Mouse (Mus musculus) adrenal gland, postnatal 10 days (tissue): ENCODE data around the gene Ap3d1. TPM values are rescaled to one million over a fixed set of nuclear protein-coding genes. Genes with fewer than 3 reads are reported as not detected.

ENCODE experiments used
- DNase-seq: peaks from one replicate; pipeline ENCODE4 v3.0.0; 2021; ENCODE audit warnings: mixed read lengths
- total RNA-seq, 2 experiments: library from RNA; stranded (reverse); gene quantifications; 2 replicates each; pipeline ENCODE4 v1.2.3; 2021

Gene Ap3d1
- total RNA-seq, 2 experiments from 2014 or later, result 64.7 to 82.6 TPM

- DNase-seq, result peak; percentile 90
These were observed 15.7 kb upstream of the Ap3d1 start for GRCm38 (mm10) chr10:80757717-80758116.

DNA sequence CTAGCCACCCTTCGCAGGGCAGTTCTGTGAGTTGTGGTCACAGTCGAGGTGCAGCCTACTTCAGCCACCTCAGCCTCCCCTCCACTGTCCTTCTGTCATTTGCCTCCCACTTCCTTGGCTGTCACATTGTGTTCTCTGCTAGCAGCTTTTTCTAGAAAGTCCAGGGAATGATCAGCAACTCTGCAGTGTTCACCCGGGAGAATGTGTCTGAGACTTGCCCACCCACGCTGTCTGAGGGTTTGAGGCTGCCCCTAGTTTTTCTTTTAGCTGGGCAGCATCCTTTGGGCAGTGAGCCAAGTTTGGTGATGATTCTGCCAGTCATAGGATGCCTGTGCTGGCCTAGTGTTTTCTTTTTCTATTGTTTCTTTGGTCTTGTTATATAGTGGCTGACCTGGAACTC is 14.9 kb upstream of the Ap3d1 start:
- DNase-seq, result no peak

DNA sequence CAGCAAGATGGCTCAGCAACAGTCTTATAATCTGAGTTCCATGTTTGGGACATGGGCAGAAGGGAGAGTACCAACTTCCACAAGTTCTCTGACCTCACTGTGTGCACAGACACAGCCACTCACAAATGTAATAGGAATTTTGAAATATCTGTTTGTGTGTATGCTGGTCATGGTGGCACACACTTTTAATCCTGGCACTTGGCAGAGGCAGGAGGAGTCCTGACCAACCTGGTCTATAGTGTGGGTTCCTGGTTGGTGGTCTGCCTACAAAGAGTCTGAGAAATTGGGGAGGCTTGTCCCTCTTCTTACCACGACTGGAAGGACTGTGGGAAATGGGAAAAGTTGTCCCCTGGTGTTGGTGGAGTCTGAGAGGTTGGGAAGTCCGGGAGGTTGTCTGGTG is 14.4 kb upstream of the Ap3d1 start:
- no peak for DNase-seq

- no peak for DNase-seq
These were observed 14.0 kb upstream of the Ap3d1 start for GRCm38 (mm10) chr10:80756099-80756498.

DNA sequence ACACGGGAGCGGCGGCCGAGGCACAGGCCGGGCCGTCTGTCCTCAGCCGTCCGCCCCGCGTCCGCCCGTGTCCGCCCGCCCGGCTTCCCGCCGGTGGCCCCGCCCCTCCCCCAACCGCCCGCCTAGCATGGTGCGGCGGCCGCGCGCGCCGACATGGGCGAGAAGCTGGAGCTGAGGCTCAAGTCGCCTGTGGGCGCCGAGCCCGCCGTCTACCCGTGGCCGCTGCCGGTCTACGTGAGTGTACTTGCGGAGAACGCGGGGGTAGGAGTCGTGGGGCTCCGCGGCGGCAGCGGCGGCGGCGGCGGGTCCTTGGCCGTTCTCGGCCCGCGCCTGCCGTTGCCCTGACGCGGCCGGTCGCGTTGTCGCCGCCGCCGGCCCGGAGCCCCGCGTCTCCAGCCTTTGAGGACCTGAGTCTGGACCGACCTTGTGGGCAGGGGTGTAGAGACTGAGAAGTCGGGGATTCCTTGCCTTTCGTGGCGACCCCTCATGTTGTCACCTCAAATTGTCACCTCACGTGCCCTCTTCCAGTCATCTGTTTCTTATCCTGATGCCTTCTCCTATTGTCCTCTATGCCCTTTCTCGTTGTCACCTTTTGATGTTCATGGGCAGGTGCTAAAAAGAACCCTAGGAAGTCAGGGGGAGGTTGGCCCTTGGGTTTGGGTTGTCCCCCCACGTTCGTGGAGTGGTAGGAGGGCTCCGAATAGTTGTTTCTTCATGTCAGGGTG is 13.4 kb upstream of the Ap3d1 start:
- DNase-seq, result no peak

DNA sequence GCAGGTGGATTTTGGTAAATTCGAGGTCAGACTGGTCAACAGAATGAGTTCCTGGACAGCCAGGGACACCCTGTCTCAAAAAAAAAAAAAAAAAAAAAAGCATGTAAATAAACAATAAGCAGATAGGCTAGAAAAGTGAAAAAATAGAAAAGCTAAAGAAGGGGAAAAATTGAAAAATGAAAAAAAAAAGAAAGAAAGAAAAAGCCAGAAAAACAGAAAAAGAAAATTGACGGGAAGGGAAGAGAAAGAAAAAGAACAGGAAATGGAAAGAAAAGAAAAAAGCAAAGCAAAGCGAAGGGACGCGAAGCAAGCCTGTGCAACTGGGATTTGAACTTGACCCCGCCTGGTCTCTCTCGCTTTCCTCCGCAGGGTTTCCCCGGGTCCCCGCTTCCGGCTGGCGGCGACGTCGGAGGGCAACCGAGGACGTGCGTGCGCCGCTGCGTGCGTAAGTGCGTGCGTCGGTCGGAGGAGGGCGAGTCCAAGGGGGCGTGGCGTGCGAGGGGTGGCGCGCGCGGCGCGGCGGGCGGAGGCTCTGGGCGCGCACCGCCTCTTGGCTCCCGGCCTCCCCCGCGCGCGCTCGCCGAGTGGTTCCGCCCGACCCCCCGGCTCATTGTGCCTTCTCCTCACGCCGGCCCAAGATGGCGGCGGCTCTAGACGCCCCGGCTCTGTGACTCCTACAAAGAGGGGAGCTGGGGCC is 12.7 kb upstream of the Ap3d1 start, which contains the start of gene Dot1l:
TSS of gene Dot1l (plus strand) at position 613 of the 697 bp plus-strand sequence.
- DNase-seq, result peak; percentile 99

DNA sequence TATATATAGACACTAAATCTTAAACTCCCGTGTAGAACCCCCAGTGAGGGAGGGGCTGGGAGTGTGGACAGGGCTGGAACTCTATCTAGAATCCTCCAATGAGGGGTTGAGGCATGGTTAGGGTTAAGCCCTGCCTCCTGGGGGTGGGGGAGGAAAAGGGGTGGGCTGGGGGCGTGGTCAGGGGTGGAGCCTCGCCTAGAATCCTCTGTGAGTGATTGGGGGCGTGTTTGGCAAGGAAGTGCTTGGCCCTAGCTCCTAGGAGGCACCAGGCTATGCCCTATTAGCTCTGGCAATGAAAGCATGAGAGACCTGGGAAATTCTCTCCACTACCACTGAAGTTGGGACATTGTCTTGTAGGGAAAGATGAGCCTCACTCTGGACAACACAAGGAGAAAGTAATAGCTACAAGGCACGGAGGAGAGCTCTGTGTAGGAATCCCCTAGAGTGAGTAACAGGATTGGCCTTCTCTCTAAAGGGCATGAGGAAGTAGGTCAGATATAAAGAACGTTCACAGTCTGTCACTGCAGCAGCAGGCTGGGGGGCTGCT is 10.1 kb upstream of the Ap3d1 start:
- peak; percentile 90 for DNase-seq

DNA sequence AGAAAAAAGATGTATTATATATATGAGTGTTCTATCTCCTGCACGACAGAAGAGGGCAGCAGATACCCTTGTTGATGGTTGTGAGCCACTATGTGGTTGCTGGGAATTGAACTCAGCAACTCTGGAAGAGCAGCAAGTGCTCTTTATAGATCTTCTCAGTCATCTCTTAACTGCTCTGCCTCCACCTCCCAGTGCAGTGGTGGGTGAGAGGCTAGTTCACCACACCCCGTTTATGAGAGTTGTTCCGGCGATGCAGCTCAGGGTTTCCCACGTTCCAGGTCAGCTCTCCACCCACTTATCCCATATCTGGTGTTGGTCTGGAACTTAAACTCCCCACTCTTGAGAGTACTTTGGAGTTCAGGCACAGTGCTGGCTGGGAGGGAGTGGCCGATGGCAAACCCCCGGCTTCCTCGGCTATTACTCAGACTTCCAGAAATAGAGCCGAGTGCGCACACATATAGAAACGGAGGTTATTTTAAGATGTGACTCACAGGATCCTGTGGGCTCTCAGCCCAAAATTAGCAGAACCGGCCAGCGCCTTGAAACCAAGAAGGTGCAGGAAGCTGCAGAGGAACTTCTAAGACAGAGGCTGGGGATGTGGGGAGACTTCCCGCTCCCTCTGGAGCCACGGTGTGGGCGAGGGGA is 9.2 kb upstream of the Ap3d1 start:
- peak; percentile 74 for DNase-seq

- DNase-seq, result peak; percentile 81
These were observed 6.5 kb upstream of the Ap3d1 start for GRCm38 (mm10) chr10:80748609-80749008.

DNA sequence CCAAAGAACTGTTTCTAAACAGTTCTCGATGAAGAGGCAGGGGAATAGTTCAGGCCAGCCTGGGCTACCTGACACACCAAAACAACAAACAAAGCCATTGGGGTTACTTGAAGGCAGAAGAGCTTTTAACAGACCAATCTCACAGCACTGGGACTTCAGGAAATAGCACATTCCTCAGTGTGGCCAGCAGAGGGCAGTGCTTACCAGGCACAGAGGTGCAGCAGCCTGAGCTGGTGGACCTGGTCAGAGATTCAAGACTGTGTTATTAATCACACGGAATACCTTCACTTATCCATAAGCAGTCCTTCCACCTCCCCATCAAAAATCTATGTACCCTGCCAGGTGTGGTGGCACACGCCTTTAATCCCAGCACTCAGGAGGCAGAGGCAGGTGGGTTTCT is 5.3 kb upstream of the Ap3d1 start:
- peak; percentile 87 for DNase-seq

GRCm38 (mm10) chr10:80744262-80744661 is 2.2 kb upstream of the Ap3d1 start:
- peak; percentile 75 for DNase-seq

DNA sequence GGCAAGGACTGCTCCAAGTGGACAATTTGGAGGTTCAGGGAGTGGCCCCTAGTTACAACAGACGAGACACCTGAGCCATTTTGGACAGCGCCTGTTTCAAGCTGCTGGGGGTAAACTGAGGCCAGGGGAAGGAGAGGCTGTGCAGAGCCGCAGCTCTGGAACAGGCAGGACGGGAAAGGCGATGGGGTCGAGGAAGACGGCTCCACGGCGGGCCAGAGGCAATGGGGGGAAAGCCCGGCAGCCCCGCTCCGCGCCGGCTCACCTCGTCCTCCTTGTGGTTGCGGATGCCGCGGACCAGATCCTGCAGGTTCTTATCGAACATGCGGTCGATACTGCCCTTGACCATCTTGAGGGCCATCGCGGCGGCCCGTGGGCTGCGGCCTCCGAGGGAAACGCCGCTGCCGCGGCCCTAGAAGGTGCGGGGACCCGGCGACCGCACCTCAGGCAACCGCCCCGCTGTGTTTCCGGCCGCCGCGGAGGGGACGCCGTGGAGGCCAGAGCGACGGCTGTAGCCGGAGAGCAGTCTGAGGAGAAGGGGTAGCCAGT is 357 bp downstream of the Ap3d1 start:
- peak; percentile 38 for DNase-seq

GRCm38 (mm10) chr10:80741146-80741545 is 918 bp downstream of the Ap3d1 start:
- DNase-seq, result peak; percentile 44

- DNase-seq, result no peak
These were observed 3.4 kb downstream of the Ap3d1 start for GRCm38 (mm10) chr10:80738657-80739056.

DNA sequence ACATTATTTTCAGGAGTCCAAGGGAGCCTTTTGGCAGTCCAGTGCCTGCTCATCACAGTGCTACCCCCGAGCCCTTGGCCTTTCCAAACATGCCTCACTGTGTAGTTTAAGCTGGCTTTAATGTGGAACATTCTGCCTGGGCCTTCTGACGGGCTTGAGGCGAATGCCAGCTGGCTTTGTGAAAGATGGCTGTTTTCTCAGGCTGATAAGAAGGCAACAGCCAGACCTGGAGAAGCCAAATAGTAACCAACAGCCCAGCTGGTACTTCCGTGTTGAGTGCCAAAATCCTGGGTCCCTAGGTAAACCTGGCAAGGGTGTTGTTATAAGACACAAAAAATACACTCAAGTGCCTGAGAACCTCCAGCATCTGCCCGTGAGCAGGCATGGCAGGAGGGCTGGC is 5.3 kb downstream of the Ap3d1 start:
- peak; percentile 43 for DNase-seq

DNA sequence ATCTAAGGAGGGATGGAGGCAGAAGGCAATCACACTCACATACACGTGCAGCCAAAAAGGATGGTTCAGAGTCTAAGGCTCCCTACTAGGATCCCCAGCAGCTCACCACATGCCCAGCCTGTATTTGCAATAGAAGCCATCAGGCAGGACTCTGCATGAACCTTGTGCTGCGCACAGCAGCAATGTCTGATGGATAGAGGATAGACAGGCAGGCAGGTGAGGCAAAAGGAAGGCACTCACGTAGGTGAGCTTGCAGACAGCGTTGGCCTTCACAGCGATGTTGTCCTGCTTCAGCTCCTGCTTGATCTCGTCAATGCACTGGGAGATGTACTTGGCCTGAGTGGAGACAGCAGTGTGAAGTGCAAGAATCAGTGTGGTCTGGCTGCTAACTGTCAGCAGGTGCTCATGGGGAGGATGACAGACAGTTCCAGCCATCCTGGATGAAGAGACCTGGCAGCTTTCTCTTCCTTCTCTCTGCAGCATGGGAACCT is 9.4 kb downstream of the Ap3d1 start:
- no peak for DNase-seq

DNA sequence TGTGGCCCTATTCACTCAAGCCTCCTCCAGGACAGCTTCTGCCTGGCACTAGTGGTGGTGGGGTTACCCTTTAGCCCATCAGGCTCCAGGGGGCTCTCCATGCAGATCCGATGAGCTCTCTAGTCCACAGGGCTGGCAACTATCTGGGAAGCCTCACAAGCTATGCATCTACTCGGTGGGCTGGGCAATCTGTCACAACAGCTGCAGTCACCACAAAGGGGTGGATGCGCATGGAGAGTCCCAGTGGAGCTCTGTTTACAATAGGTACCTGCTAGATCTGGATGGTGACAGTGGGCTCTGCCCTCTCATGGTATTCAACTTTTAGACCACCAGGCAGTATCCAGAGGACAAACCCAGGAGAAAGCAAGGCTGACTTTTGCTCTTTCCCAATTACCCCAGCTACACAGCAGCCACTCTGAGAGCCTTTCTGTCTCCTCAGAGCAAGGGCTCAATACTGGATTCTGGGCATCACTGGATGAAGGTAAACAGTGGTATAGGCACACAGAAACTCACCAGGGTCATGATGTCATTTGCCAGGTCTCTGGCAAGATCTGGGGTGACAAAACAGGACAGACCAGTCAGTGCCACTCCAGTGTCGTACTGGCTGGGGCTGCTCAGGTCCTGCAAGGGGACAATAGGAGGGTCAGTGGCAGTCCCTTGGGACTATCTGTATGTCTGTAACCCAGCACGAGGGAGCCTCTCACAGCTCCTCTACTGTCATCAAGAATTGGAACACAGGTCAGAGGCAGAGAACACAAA is 14.5 kb downstream of the Ap3d1 start:
- DNase-seq, result no peak

GRCm38 (mm10) chr10:80717281-80717680 is 24.8 kb downstream of the Ap3d1 start:
- peak; percentile 79 for DNase-seq

DNA sequence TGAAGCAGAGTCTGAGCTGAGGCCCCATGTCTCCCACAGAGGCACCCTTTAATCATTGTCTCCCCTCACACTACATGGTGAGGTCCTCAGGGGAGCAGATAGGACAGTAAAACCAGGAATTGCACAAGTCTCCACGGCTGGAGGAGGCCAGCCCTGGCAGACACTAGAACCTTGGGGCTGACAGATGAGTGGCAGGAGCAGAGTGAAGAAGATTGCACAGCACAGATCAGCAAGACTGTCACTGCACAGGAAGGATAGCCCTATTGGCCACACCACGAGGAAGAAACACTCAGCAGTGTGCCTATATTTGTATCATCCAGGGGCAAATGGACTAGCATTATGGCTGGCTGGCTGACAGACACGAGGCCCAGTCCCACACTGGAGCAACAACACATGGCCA is 31.2 kb downstream of the Ap3d1 start:
- DNase-seq, result no peak

- no peak for DNase-seq
These were observed 36.6 kb downstream of the Ap3d1 start for GRCm38 (mm10) chr10:80705479-80705878.

DNA sequence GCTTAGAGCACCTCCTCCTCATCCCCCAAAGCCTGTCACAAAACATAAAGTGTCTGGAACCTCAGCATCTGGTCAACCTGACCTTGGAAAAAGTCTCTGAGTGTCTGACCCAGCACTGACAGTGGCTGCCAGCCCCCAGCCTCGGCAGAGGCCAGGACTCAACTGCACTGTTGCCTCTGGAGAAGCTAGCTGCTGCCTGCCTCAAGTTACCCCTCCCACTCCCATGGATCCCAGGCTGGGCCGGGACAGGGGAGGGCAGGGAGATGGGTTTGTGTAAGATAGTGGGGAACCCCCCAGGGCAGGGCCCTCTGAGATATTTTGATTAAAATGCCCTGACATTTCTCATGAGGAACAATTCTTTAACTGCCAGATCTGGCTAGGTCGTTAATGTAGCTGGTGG is 37.0 kb downstream of the Ap3d1 start:
- DNase-seq, result no peak

DNA sequence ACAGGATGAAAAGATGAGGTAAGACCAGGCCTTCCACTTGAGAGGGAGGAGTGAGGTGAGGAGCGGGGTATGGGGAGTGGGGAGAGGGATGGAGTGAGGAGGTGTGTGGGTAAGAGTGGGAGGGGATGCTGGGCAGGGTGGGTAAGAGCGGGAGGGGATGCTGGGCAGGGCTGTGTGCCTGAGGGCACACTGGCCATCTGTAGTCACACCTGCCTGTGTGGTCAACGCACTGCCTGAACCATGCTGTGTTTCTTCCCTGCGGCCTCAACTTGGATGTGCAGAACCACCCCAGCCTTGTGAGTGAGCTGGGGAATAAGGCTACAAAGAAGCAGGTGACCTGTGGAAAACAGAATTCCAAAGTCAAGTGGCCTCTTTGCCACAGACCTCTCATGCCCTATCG is 37.6 kb downstream of the Ap3d1 start:
- no peak for DNase-seq
